Mouse (Mus musculus) heart, postnatal 0 days (tissue): ENCODE data around the gene Ephb2. TPM values are rescaled to one million over a fixed set of nuclear protein-coding genes. Genes with fewer than 3 reads are reported as not detected.

Source experiments
- ATAC-seq: fragments of 200-750 bp; cut with Nextera tagmentation; 2 replicates; pipeline ENCODE4 v1.8.0; 2017; ENCODE audit warnings: low read depth, moderate number of reproducible peaks, moderate library complexity; ENCODE audit not compliant: insufficient read depth
- DNase-seq: peaks from one replicate; pipeline ENCODE4 v3.0.0-alpha.2; 2016; ENCODE audit warnings: low spot score
- H3K27ac ChIP-seq: fragments of 300-500 bp; sonication (generic); 2 replicates; pipeline ENCODE4 v1.5.1; 2014; ENCODE audit warnings: low read depth, mild to moderate bottlenecking
- H3K27me3 ChIP-seq: fragments of 300-500 bp; sonication (generic); 2 replicates; pipeline ENCODE4 v1.6.1; 2014; ENCODE audit warnings: low read length, mixed read lengths; ENCODE audit not compliant: control insufficient read depth, insufficient read depth
- H3K36me3 ChIP-seq: fragments of 300-500 bp; sonication (generic); replicated peaks from 2 replicates; pipeline ENCODE4 v1.6.1; 2014; ENCODE audit warnings: low read length, mixed read lengths; ENCODE audit not compliant: control insufficient read depth, insufficient read depth
- H3K4me1 ChIP-seq: fragments of 300-500 bp; sonication (generic); 2 replicates; pipeline ENCODE4 v1.6.1; 2014; ENCODE audit warnings: antibody characterized with exemption; ENCODE audit not compliant: control insufficient read depth, insufficient read depth
- H3K4me2 ChIP-seq: fragments of 300-500 bp; sonication (generic); 2 replicates; pipeline ENCODE4 v1.6.1; 2014; ENCODE audit warnings: low read depth, mild to moderate bottlenecking, low read length, moderate library complexity
- H3K4me3 ChIP-seq: fragments of 300-500 bp; sonication (generic); 2 replicates; pipeline ENCODE4 v1.5.1; 2014; ENCODE audit warnings: low read depth, low read length
- H3K9ac ChIP-seq: fragments of 300-500 bp; sonication (generic); replicated peaks from 2 replicates; pipeline ENCODE4 v1.6.1; 2014; ENCODE audit warnings: low read depth, low read length, mixed read lengths
- H3K9me3 ChIP-seq: fragments of 300-500 bp; sonication (generic); replicated peaks from 2 replicates; pipeline ENCODE4 v1.6.1; 2016; ENCODE audit warnings: low read length; ENCODE audit not compliant: control insufficient read depth
- CTCF ChIP-seq: IDR thresholded peaks from 2 replicates; pipeline ENCODE4 v1.5.1; 2016; ENCODE audit warnings: antibody characterized with exemption, control low read depth, low read depth
- EP300 ChIP-seq: IDR thresholded peaks from 2 replicates; pipeline ENCODE4 v1.6.1; 2016; ENCODE audit warnings: antibody characterized with exemption, low read depth
- WGBS: fragments of 180-500 bp; shearing (Covaris S2); extraction: QIAGEN DNeasy Blood & Tissue Kit; methylation state at CpG from one replicate; pipeline ENCODE4 v1.1.7; 2014; 5-methylcytosine and 5-hydroxymethylcytosine counted together
- polyA plus RNA-seq: library from polyadenylated mRNA; unstranded; fragments of >200 nt; fragmentation: Nextera tagmentation; extraction: Ambion mirVana; gene quantifications from 2 replicates; pipeline ENCODE4 v1.2.1, GENCODE M21; 2015
- total RNA-seq: library from RNA; depleted of rRNA; stranded (reverse); fragments of >200 nt; gene quantifications from 2 replicates; pipeline ENCODE4 v1.2.3, GENCODE M21; 2014; ENCODE audit warnings: low replicate concordance; rRNA removed

Gene Ephb2
- total RNA-seq: 6.4 and 10.2 TPM in 2 replicates
- 0.19 and 0.23 TPM in 2 replicates for polyA plus RNA-seq

DNA sequence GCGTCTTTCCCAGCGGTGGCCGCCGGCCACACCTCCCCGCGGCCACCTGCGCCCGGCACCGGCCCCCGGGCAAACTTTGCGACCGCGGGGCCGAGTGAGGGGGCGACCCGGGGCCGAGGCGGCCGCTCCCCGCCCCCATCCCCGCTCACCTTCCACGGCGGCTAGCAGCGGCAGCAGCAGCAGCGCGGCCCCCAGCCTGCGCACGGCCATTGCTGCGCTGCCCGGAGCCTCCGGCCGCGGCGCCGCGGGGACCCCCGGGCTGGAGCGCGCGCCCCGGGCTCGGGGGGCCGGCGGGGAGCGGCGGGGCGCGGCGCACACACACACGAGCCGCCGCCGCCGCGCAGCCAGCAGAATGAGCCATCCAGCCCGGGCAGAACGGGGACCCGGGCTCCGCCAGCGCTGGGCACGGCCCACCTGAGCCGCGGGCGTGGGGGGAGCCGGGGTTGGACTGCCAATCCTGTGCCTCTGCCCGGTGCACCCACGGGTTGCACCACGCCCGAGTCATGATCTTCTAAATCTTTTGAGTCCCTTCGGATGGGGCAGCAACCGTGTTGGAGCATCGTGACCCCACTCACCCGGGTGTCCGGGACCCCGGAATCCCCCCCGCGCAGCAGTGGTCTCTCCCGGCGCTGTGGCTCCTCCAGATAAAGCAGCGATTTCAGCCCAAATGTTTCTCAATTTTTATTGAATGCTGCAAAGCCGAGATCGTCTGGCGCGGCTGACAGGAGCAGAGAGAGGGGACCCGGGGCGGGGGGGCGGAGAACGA is at the start of gene Ephb2:
Gene Ephb2 (minus strand): TSS at position 368 of the 766 bp plus-strand sequence.
- peak within 1 kb of the TSS; percentile 51 for H3K9ac ChIP-seq
- 0 out of 2 replicates have a peak, but pooled peaks cover 10% of the 10 kb centered on the region for H3K4me1 ChIP-seq
- H3K4me3 ChIP-seq: peak within 1 kb of the TSS; percentile 65
- H3K9me3 ChIP-seq: no peaks in the 10 kb centered on the region
- no peak within 1 kb of the TSS for H3K27ac ChIP-seq
- no peaks in the 10 kb centered on the region for H3K36me3 ChIP-seq
- under 1% methylated on average over 64 of the region's 88 CpGs for whole genome bisulfite sequencing
- peaks cover 94% of the 10 kb centered on the region for H3K27me3 ChIP-seq
- no peak for DNase-seq
- peak within 1 kb of the TSS; percentile 98 for H3K4me2 ChIP-seq
- peak; percentile 65 for ATAC-seq
- TF ChIP-seq EP300 (0 out of 2 replicates have a peak, but pooled peaks have one; percentile 24), CTCF (no peak)

DNA sequence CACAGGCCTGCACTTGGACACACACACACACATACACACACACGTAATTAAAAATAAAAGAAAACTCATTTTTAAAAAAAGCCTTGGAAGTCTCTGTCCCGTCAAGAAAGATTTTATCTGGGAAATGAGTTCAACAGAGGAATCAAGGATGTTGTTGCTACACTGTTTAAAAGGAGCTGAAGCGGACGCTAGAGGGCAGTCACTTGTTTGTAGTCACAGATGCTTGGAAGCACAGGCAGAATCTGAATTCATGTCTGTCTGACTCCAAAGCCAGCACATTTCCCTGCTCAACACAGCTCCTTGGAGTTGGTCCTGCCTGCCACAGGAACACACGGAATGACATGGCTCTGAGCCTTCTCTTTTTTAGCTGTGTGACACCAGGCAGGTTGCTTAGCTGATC is 42.8 kb upstream of the Ephb2 start:
- Histone ChIP-seq H3K4me2 (no peak overlapping the region), H3K27ac (no peak overlapping the region), H3K4me3 (no peak overlapping the region), H3K36me3 (no peaks in the 10 kb centered on the region), H3K4me1 (no peaks in the 10 kb centered on the region), H3K9me3 (no peaks in the 10 kb centered on the region), H3K27me3 (0 out of 2 replicates have a peak, but pooled peaks cover 12% of the 10 kb centered on the region), H3K9ac (no peak overlapping the region)
- ATAC-seq (no peak), DNase-seq (no peak)
- 20% methylated on average over 5 of the region's 5 CpGs for WGBS
- no peak for TF ChIP-seq EP300
- TF ChIP-seq CTCF: 0 out of 2 replicates have a peak, but pooled peaks have one; percentile 13

- Histone ChIP-seq H3K27ac (no peak overlapping the region), H3K4me2 (no peak overlapping the region), H3K4me3 (no peak overlapping the region), H3K36me3 (no peaks in the 10 kb centered on the region), H3K27me3 (0 out of 2 replicates have a peak, but pooled peaks cover 12% of the 10 kb centered on the region), H3K9me3 (no peaks in the 10 kb centered on the region), H3K4me1 (no peaks in the 10 kb centered on the region), H3K9ac (no peak overlapping the region)
- 34% methylated on average over 8 of the region's 8 CpGs for WGBS
- TF ChIP-seq CTCF: no peak
- TF ChIP-seq EP300: no peak
- DNase-seq: no peak
- ATAC-seq: no peak
These were observed 42.4 kb upstream of the Ephb2 start for GRCm38 (mm10) chr4:136878171-136878570.

- ATAC-seq (no peak), DNase-seq (peak; percentile 13)
- Histone ChIP-seq H3K9me3 (no peaks in the 10 kb centered on the region), H3K27me3 (0 out of 2 replicates have a peak, but pooled peaks cover 12% of the 10 kb centered on the region), H3K4me3 (no peak overlapping the region), H3K4me1 (no peaks in the 10 kb centered on the region), H3K27ac (no peak overlapping the region), H3K4me2 (no peak overlapping the region), H3K9ac (no peak overlapping the region), H3K36me3 (no peaks in the 10 kb centered on the region)
- WGBS: 21% methylated on average over 7 of the region's 7 CpGs
- TF ChIP-seq EP300 (no peak), CTCF (peak; percentile 70)
These were observed 41.2 kb upstream of the Ephb2 start for GRCm38 (mm10) chr4:136876971-136877370.

DNA sequence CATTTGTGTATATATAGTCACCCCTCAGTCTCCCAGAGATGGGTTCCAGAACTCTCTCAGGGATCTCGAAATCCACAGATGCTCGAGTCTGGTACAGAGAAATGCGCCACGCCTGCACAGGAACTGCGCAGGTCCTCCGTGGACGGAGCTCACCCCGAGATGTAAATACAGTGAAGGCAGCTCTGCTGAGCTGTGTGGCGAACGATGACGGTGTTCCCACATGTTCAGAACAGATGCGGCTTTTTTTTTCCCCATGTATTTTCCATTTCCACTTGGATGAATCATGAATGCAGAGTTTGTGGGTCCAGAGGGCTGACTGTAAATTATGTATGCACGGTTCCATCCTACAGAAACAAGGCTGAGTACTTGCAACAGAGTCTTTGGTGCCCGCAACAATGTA is 39.2 kb upstream of the Ephb2 start:
- WGBS: 86% methylated on average over 14 of the region's 14 CpGs
- DNase-seq (no peak), ATAC-seq (no peak)
- no peaks in the 10 kb centered on the region for H3K9me3 ChIP-seq
- H3K27ac ChIP-seq: no peak overlapping the region
- H3K9ac ChIP-seq: no peak overlapping the region
- H3K4me1 ChIP-seq: no peaks in the 10 kb centered on the region
- TF ChIP-seq CTCF (no peak), EP300 (no peak)
- no peak overlapping the region for H3K4me3 ChIP-seq
- H3K27me3 ChIP-seq: 0 out of 2 replicates have a peak, but pooled peaks cover 12% of the 10 kb centered on the region
- H3K36me3 ChIP-seq: no peaks in the 10 kb centered on the region
- no peak overlapping the region for H3K4me2 ChIP-seq
